Mouse (Mus musculus) bone marrow macrophage, adult 2 months (primary cell): ENCODE data around the gene Unc5cl. TPM values are rescaled to one million over a fixed set of nuclear protein-coding genes. Genes with fewer than 3 reads are reported as not detected.

Experiments
- H3K27ac ChIP-seq: 2 replicates; pipeline ENCODE4 v1.5.1; 2012; ENCODE audit warnings: low read depth, low read length; ENCODE audit not compliant: insufficient read depth
- H3K4me1 ChIP-seq: 2 replicates; pipeline ENCODE4 v1.6.1; 2012; ENCODE audit warnings: low read length; ENCODE audit not compliant: control insufficient read depth, insufficient read depth
- H3K4me3 ChIP-seq: 2 replicates; pipeline ENCODE4 v1.5.1; 2012; ENCODE audit warnings: mild to moderate bottlenecking, low read length, moderate library complexity; ENCODE audit not compliant: insufficient read depth
- CTCF ChIP-seq: IDR thresholded peaks from 2 replicates; pipeline ENCODE4 v1.5.1; 2012; ENCODE audit warnings: low read depth, mild to moderate bottlenecking, low read length, moderate library complexity
- POLR2A ChIP-seq: IDR thresholded peaks from 2 replicates; pipeline ENCODE4 v1.6.1; 2012; ENCODE audit warnings: mild to moderate bottlenecking, low read depth, low read length, borderline replicate concordance
- polyA plus RNA-seq: library from polyadenylated mRNA; stranded (reverse); fragments of >200 nt; gene quantifications from 2 replicates; pipeline ENCODE4 v1.2.4, GENCODE M21; 2012; ENCODE audit not compliant: missing spikeins, insufficient read depth, insufficient read length

Unc5cl gene
- polyA plus RNA-seq, 1 experiment, result not detected

DNA sequence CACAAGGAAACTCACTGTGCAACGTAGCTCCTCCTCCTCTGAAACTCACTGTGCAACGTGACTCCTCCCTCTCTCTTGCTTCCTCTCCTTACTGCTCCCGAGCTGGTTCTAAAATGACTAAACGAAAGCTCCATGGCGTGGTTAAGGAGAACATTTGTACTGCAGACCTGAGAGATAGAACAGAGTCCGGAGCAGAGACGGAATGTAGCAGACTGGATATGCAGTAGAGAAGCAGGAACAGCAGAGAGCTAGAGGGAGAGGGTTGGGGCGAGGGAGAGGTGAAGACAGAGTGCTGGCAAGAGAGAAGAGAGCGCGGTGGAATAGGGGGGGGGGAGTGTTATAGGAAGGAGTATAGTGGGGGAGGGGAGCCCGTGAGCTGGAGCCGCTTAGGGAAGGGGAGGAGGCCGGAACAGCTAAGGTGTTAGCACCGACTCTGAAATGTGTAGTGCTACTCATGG lies 131.2 kb downstream of the Unc5cl start:
- no peaks in the 10 kb centered on the region for H3K4me1 ChIP-seq
- no peak overlapping the region for H3K27ac ChIP-seq
- TF ChIP-seq POLR2A (no peak), CTCF (no peak)
- H3K4me3 ChIP-seq, result no peak overlapping the region

DNA sequence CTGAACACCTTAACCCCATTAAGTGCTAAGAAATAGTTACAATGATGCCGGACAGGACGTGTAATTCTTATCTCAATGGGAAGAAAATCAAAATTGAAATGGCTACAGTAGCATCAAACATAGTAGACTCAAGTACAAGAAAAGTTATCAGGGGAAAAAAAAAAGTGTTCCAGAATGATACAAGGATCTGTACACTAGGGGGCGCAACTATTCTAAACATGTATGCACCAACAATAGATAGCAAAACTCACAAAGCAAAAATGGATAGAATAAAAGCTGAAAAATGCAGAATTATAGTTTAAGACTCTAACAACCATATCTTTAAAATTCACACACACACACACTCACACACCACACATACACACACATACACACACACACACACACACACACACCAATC lies 134.0 kb downstream of the Unc5cl start:
- TF ChIP-seq CTCF, result no peak
- TF ChIP-seq POLR2A, result no peak
- no peak overlapping the region for H3K4me3 ChIP-seq
- no peak overlapping the region for H3K27ac ChIP-seq
- H3K4me1 ChIP-seq, result no peaks in the 10 kb centered on the region

Other genes starting within 250 kb of the Unc5cl start
- not detected in 2 replicates for gene Trem1, start 222.1 kb upstream of the Unc5cl start, polyA plus RNA-seq
- not detected in 2 replicates for gene Trem3, start 207.1 kb upstream of the Unc5cl start, polyA plus RNA-seq
- gene Treml4, start 190.6 kb upstream of the Unc5cl start, polyA plus RNA-seq, result 0.45 and 0.63 TPM in 2 replicates
- 0.48 and 0.56 TPM in 2 replicates for gene Treml2, start 155.4 kb upstream of the Unc5cl start, polyA plus RNA-seq
- gene B430306N03Rik, start 138.8 kb upstream of the Unc5cl start, polyA plus RNA-seq, result 18.8 and 19.0 TPM in 2 replicates
- gene Trem2, start 108.5 kb upstream of the Unc5cl start, polyA plus RNA-seq, result 859 and 887 TPM in 2 replicates
- gene Treml1, start 95.0 kb upstream of the Unc5cl start, polyA plus RNA-seq, result 7.6 TPM in 2 replicates
- 62.7 and 63.7 TPM in 2 replicates for gene Nfya, start 45.0 kb upstream of the Unc5cl start, polyA plus RNA-seq
- 29.3 and 38.4 TPM in 2 replicates for gene Oard1, start 44.9 kb upstream of the Unc5cl start, polyA plus RNA-seq
- not detected in 2 replicates for gene Apobec2, start 22.0 kb upstream of the Unc5cl start, polyA plus RNA-seq
- not detected in 2 replicates for gene Tspo2, start 3.4 kb upstream of the Unc5cl start, polyA plus RNA-seq